Mouse (Mus musculus) CH12.LX (cell line): ENCODE results near the gene G3bp2. TPM values are rescaled to one million over a fixed set of nuclear protein-coding genes. Genes with fewer than 3 reads are reported as not detected.

Experiments used
- DNase-seq: peaks from one replicate; pipeline ENCODE4 v3.0.0-alpha.2; 2013; ENCODE audit errors: extremely low read depth
- H3K27ac ChIP-seq: 2 replicates; pipeline ENCODE4 v1.5.1; 2012; ENCODE audit warnings: low read depth, mild to moderate bottlenecking, control low read depth, moderate library complexity; ENCODE audit not compliant: insufficient read depth
- H3K27me3 ChIP-seq: replicated peaks from 2 replicates; pipeline ENCODE3; 2012; ENCODE audit warnings: inconsistent platforms
- H3K36me3 ChIP-seq, 2 experiments: replicated peaks in 1 of 2; 2 replicates each; pipeline versions ENCODE3 to v1.6.1; 2012; ENCODE audit warnings: inconsistent platforms in 1 of 2, low read length in 1 of 2, mild to moderate bottlenecking in 1 of 2, mixed read lengths in 1 of 2, moderate library complexity in 1 of 2; ENCODE audit not compliant: control insufficient read depth in 1 of 2, insufficient read depth in 1 of 2
- H3K4me1 ChIP-seq, 2 experiments: 2 replicates each; pipeline ENCODE4 v1.6.1; 2012; ENCODE audit warnings: inconsistent platforms in 1 of 2, moderate library complexity in 1 of 2; ENCODE audit not compliant: insufficient read depth in 2 of 2, control insufficient read depth in 1 of 2
- H3K4me2 ChIP-seq: 2 replicates; pipeline ENCODE4 v1.6.1; 2012; ENCODE audit warnings: low read depth, mild to moderate bottlenecking, control low read depth; ENCODE audit not compliant: poor library complexity, insufficient read depth, severe bottlenecking
- H3K4me3 ChIP-seq, 3 experiments: fragments of 150-350 bp in 1 of 3; sonication (generic) in 1 of 3; replicated peaks in 1 of 3; 2 replicates each; pipeline versions ENCODE3 to v1.5.1; 2011 to 2012; ENCODE audit warnings: low read depth in 2 of 3, low read length in 2 of 3, mild to moderate bottlenecking in 2 of 3, moderate library complexity in 2 of 3, control low read depth in 1 of 3, improper control_type of control experiment in 1 of 3, inconsistent platforms in 1 of 3, mixed read lengths in 1 of 3; ENCODE audit not compliant: poor library complexity in 1 of 3
- H3K79me2 ChIP-seq: replicated peaks from 2 replicates; pipeline ENCODE4 v1.6.1; 2012; ENCODE audit warnings: mild to moderate bottlenecking, moderate library complexity; ENCODE audit not compliant: control insufficient read depth, poor library complexity, insufficient read depth, severe bottlenecking; ENCODE audit errors: extremely low read depth
- H3K9ac ChIP-seq: 2 replicates; pipeline ENCODE4 v1.6.1; 2012; ENCODE audit warnings: low read depth, mild to moderate bottlenecking, control low read depth, moderate library complexity; ENCODE audit not compliant: insufficient read depth
- H3K9me3 ChIP-seq: replicated peaks from 2 replicates; pipeline ENCODE3; 2012; ENCODE audit warnings: low read length, inconsistent platforms, mixed read lengths
- BHLHE40 ChIP-seq: IDR thresholded peaks from 2 replicates; pipeline ENCODE4 v1.6.1; 2011; ENCODE audit warnings: mild to moderate bottlenecking, low read depth, low read length, improper control_type of control experiment
- CHD2 ChIP-seq: IDR thresholded peaks from 2 replicates; pipeline ENCODE4 v1.6.1; 2011; ENCODE audit warnings: low read length, improper control_type of control experiment
- E2F4 ChIP-seq: IDR thresholded peaks from 2 replicates; pipeline ENCODE4 v1.6.1; 2011; ENCODE audit warnings: low read depth, low read length, improper control_type of control experiment; ENCODE audit not compliant: insufficient replicate concordance
- GABPA ChIP-seq: IDR thresholded peaks from 2 replicates; pipeline ENCODE4 v1.6.1; 2012; ENCODE audit warnings: low read depth, low read length, improper control_type of control experiment, inconsistent platforms; ENCODE audit not compliant: insufficient replicate concordance
- JUN ChIP-seq: IDR thresholded peaks from 2 replicates; pipeline ENCODE4 v1.6.1; 2011; ENCODE audit warnings: low read depth, mild to moderate bottlenecking, low read length, improper control_type of control experiment, moderate library complexity; ENCODE audit not compliant: insufficient read depth
- JUND ChIP-seq: conservative IDR thresholded peaks from 2 replicates; pipeline ENCODE4 v1.6.1; 2011; ENCODE audit warnings: low read depth, low read length, improper control_type of control experiment
- KAT2A ChIP-seq: IDR thresholded peaks from 2 replicates; pipeline ENCODE4 v1.6.1; 2012; ENCODE audit warnings: low read length, improper control_type of control experiment, inconsistent platforms; ENCODE audit not compliant: insufficient replicate concordance
- MAFK ChIP-seq: IDR thresholded peaks from 2 replicates; pipeline ENCODE4 v1.6.1; 2011; ENCODE audit warnings: low read length, improper control_type of control experiment; ENCODE audit not compliant: insufficient replicate concordance
- MAX ChIP-seq: IDR thresholded peaks from 2 replicates; pipeline ENCODE4 v1.6.1; 2011; ENCODE audit warnings: low read length, improper control_type of control experiment
- MAZ ChIP-seq: IDR thresholded peaks from 2 replicates; pipeline ENCODE4 v1.6.1; 2012; ENCODE audit warnings: low read depth, mild to moderate bottlenecking, inconsistent platforms, low read length, improper control_type of control experiment, moderate library complexity
- MEF2A ChIP-seq: IDR thresholded peaks from 2 replicates; pipeline ENCODE4 v1.6.1; 2014; ENCODE audit warnings: low read depth, mild to moderate bottlenecking, inconsistent platforms, low read length, improper control_type of control experiment, borderline replicate concordance
- MYC ChIP-seq: IDR thresholded peaks from 2 replicates; pipeline ENCODE4 v1.6.1; 2011; ENCODE audit warnings: low read depth, mild to moderate bottlenecking, improper control_type of control experiment, low read length
- RCOR1 ChIP-seq: conservative IDR thresholded peaks from 2 replicates; pipeline ENCODE4 v1.6.1; 2012; ENCODE audit warnings: low read depth, mild to moderate bottlenecking, inconsistent platforms, low read length, improper control_type of control experiment
- SIN3A ChIP-seq: IDR thresholded peaks from 2 replicates; pipeline ENCODE4 v1.6.1; 2012; ENCODE audit warnings: low read length, improper control_type of control experiment, inconsistent platforms
- TCF12 ChIP-seq: IDR thresholded peaks from 2 replicates; pipeline ENCODE4 v1.6.1; 2014; ENCODE audit warnings: low read depth, mild to moderate bottlenecking, inconsistent platforms, low read length, improper control_type of control experiment
- ZNF384 ChIP-seq: IDR thresholded peaks from 2 replicates; pipeline ENCODE4 v1.6.1; 2012; ENCODE audit warnings: low read depth, low read length, improper control_type of control experiment, inconsistent platforms
- dilution Hi-C: fragments of 300-500 bp; cut with MboI; formaldehyde crosslinking; loops from 2 replicates; pipeline ENCODE4 v1.14.3; 2020; ENCODE audit warnings: low sequenced_read_pairs; ENCODE audit not compliant: extremely low pct_unique_long_range_greater_than_20kb, extremely low pct_ligation_motif_present
- in situ Hi-C: fragments of 300-500 bp; cut with MboI; formaldehyde crosslinking; loops from 3 replicates; pipeline ENCODE4 v1.14.3; 2019; ENCODE audit warnings: low sequenced_read_pairs, low pct_ligation_motif_present, low pct_unique_long_range_greater_than_20kb, mixed read lengths
- polyA plus RNA-seq: library from polyadenylated mRNA; unstranded; fragments of >175 nt; gene quantifications from 2 replicates; pipeline ENCODE4 v1.2.1, GENCODE M21; 2012; ENCODE audit warnings: low read depth; ENCODE audit not compliant: insufficient read length
- total RNA-seq, 2 experiments: library from RNA; depleted of rRNA; stranded (reverse); fragments of 300-350 nt in 1 of 2; fragments of >200 nt in 1 of 2; gene quantifications; 2 replicates each; pipeline ENCODE4 v1.2.3; 2012 to 2014

The G3bp2 gene
- total and polyA plus RNA-seq, 3 experiments: 38.8 to 114 (median 99.7) TPM

DNA sequence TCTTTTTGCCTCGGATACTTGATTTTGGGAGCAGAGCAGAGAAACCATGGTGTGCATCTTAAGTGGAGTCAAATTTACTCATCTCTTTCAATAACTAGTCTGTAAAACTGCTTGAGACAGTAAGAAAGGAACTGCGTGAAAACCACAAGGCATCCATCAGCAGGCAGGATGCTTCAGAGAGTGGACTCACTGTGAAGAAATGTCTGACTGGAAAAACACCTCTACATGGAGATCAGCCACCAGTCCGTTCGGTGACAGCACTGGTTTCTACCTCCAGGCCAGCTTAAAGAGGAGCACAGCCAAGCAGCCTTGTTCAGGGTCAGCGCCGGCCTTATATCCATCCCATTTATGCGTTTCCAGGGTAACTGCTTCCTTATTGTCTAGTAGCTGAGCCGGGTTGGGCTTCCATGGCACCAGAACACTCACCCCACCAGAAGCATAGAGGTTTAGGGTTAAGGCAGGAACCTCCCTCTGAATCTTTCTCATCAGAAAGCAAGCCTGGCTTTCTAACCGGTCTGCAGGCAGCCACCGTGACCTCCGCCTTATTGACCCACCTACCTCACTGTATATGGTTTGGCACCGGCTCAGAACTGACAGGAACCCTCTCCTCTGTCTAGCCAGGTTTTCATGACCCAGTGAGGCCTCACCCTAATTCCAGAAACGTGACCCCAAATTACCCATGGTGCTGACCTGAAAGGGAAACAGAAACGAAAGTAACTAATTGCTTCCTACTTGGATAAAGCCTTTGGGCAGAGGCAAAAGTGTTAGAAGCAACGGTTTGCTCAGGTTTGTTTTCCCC, 9.9 kb upstream of the G3bp2 start:
- no peak overlapping the region for H3K9ac ChIP-seq
- H3K4me1 ChIP-seq: peaks cover 0 to 12% of the 10 kb centered on the region in 2 experiments; a peak in 2 of 4 replicates
- dilution Hi-C loops: no loop called here
- H3K4me2 ChIP-seq: peak overlapping the region; percentile 47; the same call in 1 of the 2 replicates
- H3K79me2 ChIP-seq: no peaks in the 10 kb centered on the region; the same call in 1 of the 2 replicates
- H3K36me3 ChIP-seq: no peaks in the 10 kb centered on the region
- no peak for TF ChIP-seq MAFK
- TF ChIP-seq BHLHE40: peak; percentile 57
- TF ChIP-seq, all 38 proteins: peak for 1
- Histone ChIP-seq H3K27ac (no peak overlapping the region), H3K9me3 (no peaks in the 10 kb centered on the region), H3K4me3 (peak overlapping the region in 2 of 3 experiments; percentile 6 to 11), H3K27me3 (no peaks in the 10 kb centered on the region)
- no peak for DNase-seq
- in situ Hi-C loops: no loop called here

DNA sequence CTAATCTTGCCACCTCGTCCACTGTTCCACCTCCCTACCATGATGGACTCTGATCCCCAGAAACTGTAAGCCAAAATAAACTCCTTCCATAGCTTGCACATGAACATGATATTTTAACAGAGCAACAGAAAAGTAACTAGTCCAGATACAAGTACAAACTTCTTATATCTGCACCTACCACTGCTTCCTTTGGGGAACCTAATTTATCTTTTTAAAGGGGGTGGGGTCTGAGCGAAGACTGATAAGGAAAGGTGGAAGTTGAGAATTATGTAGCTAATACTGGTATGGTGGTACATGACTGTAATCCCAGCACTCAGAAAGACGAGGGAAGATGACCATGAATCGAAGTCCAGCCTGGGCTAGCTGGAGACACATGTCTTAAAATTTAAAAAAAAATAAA, 4.0 kb upstream of the G3bp2 start:
- TF ChIP-seq JUND: no peak
- no peak for TF ChIP-seq CHD2
- TF ChIP-seq E2F4: no peak
- no peak for TF ChIP-seq SIN3A
- no peak for TF ChIP-seq KAT2A
- no peak for TF ChIP-seq TCF12
- TF ChIP-seq JUN: no peak
- no peak for TF ChIP-seq MYC
- no peak for TF ChIP-seq MAX
- TF ChIP-seq RCOR1: no peak
- TF ChIP-seq GABPA: no peak
- no peak for TF ChIP-seq MAFK
- no peak for TF ChIP-seq ZNF384
- no peak for TF ChIP-seq MEF2A
- TF ChIP-seq MAZ: no peak
- peaks cover 4% of the 10 kb centered on the region for H3K79me2 ChIP-seq
- H3K4me2 ChIP-seq: no peak overlapping the region
- no peaks in the 10 kb centered on the region for H3K36me3 ChIP-seq
- in situ Hi-C loops: no loop called here
- peaks cover 0 to 10% of the 10 kb centered on the region in 2 experiments; a peak in 1 of 4 replicates for H3K4me1 ChIP-seq
- no peaks in the 10 kb centered on the region for H3K27me3 ChIP-seq
- no peak overlapping the region for H3K9ac ChIP-seq
- dilution Hi-C loops: no loop called here
- H3K27ac ChIP-seq: no peak overlapping the region
- H3K4me3 ChIP-seq: no peak overlapping the region
- no peaks in the 10 kb centered on the region for H3K9me3 ChIP-seq
- DNase-seq: no peak
